Mouse (Mus musculus) midbrain, embryonic 12.5 days (tissue): ENCODE measurements around the gene Ccdc91. TPM values are rescaled to one million over a fixed set of nuclear protein-coding genes. Genes with fewer than 3 reads are reported as not detected.

Source experiments
- ATAC-seq: fragments of 200-750 bp; cut with Nextera tagmentation; 2 replicates; pipeline ENCODE4 v1.8.0; 2017; ENCODE audit warnings: low read depth, moderate TSS enrichment, moderate library complexity; ENCODE audit not compliant: low FRiP score
- H3K27ac ChIP-seq: fragments of 300-500 bp; sonication (generic); replicated peaks from 2 replicates; pipeline ENCODE4 v1.5.1; 2016; ENCODE audit warnings: mild to moderate bottlenecking
- H3K27me3 ChIP-seq: fragments of 300-500 bp; sonication (generic); 2 replicates; pipeline ENCODE4 v1.6.1; 2016; ENCODE audit warnings: mild to moderate bottlenecking
- H3K36me3 ChIP-seq: fragments of 300-500 bp; sonication (generic); 2 replicates; pipeline ENCODE4 v1.6.1; 2016
- H3K4me1 ChIP-seq: fragments of 300-500 bp; sonication (generic); 2 replicates; pipeline ENCODE4 v1.6.1; 2016
- H3K4me2 ChIP-seq: fragments of 300-500 bp; sonication (generic); replicated peaks from 2 replicates; pipeline ENCODE4 v1.6.1; 2016; ENCODE audit warnings: mild to moderate bottlenecking, moderate library complexity
- H3K4me3 ChIP-seq: fragments of 300-500 bp; sonication (generic); 2 replicates; pipeline ENCODE4 v1.5.1; 2016; ENCODE audit warnings: mild to moderate bottlenecking
- H3K9ac ChIP-seq: fragments of 300-500 bp; sonication (generic); replicated peaks from 2 replicates; pipeline ENCODE4 v1.6.1; 2016; ENCODE audit warnings: mild to moderate bottlenecking, moderate library complexity
- H3K9me3 ChIP-seq: fragments of 300-500 bp; sonication (generic); 2 replicates; pipeline ENCODE4 v1.6.1; 2016; ENCODE audit warnings: mild to moderate bottlenecking
- WGBS: fragments of 180-500 bp; shearing (Covaris S2); methylation state at CpG from one replicate; pipeline ENCODE4 v1.1.7; 2016; 5-methylcytosine and 5-hydroxymethylcytosine counted together
- polyA plus RNA-seq: library from polyadenylated mRNA; unstranded; fragments of >200 nt; fragmentation: Nextera tagmentation; extraction: Ambion mirVana; gene quantifications from 2 replicates; pipeline ENCODE4 v1.2.1, GENCODE M21; 2016

Gene Ccdc91
- polyA plus RNA-seq, 1 experiment from 2014 or later: 32.0 TPM

DNA sequence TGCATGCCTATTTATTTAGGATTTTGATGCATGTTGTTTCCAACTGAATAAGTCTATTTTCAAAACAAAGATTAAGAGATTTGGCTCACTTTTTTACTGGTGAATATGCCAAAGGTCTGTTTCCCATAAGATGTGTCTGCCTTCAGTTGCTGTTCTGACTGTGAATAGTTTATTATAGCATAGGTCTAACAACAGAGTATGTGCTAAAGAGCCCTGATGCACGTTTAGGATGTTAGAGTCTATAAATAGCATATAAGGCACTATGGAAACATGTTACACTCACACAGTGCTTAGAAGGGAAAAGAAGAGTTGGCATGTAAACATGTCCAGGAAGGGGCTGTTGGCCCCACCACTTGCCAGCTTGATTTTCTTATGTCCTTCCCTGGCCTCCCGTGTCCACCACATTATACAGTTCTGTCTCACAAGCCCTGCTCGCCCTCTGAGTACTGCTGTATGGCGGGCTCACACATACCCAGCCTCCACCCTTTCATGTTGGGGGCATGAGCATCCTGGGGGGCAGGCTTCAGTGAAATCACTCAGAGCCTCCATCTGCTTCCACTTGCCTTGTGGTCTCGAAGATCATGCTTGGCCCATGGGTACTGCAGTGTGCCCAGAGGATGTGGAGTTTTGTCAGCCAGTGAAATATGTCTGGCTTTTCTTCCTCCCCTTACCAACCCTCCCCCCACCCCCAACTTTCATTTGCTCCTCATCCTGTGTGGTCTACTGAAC lies 99.0 kb downstream of the Ccdc91 start:
- Histone ChIP-seq H3K9me3 (no peaks in the 10 kb centered on the region), H3K27ac (no peak overlapping the region), H3K4me2 (no peak overlapping the region), H3K4me3 (no peak overlapping the region), H3K9ac (no peak overlapping the region), H3K27me3 (no peaks in the 10 kb centered on the region), H3K36me3 (no peaks in the 10 kb centered on the region), H3K4me1 (0 out of 2 replicates have a peak, but pooled peaks cover 5% of the 10 kb centered on the region)
- ATAC-seq: no peak
- 70% methylated on average over 5 of the region's 5 CpGs for WGBS

DNA sequence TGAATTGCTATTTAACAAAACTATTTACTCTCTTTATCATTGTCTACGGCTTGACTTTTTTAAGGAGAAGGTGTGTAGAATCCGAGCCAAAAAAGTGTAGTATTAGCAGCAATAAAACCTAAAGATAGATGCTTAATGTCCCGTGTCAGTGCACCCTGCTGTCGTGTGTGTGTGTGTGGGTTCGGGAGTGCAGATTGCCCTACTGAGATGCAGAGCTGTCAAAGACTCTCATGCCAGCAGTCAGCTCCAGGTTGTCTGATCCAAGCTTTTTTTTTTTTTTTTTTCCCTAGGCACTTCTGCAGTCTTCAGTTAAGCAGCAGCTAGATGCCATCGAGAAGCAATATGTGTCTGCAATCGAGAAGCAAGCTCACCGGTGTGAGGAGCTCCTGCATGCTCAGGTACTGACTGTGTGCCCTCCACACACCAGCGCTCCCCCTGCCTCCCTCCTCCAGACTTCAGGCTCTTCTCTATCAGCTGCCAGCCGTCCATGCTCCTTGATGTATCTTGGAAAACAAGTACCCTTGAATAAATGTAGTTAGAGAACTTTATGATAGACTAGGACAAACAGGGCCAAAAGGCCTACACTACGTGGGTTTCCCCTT lies 99.7 kb downstream of the Ccdc91 start:
- Histone ChIP-seq H3K4me3 (no peak overlapping the region), H3K27me3 (no peaks in the 10 kb centered on the region), H3K27ac (no peak overlapping the region), H3K9me3 (no peaks in the 10 kb centered on the region), H3K4me1 (0 out of 2 replicates have a peak, but pooled peaks cover 5% of the 10 kb centered on the region), H3K36me3 (no peaks in the 10 kb centered on the region), H3K4me2 (no peak overlapping the region), H3K9ac (no peak overlapping the region)
- 71% methylated on average over 11 of the region's 11 CpGs for WGBS
- no peak for ATAC-seq

DNA sequence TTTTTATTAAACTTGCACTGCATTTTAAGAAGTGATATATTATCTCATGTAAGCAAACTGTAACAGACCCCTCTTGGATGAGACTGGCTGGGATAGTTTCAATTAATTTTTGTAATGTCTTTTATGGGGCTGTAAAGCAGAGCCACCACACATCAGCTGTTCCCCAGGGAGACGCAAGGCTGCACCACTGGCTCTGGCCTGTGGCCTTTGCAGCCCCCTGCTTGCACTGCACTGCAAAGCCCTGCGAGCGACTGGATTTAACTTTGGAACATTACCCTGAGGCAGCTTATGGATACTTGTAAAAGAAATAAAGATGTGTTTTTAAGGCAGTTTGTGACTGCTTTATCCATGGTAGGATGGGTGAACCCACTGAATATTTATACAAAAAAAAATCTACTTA lies 112.0 kb downstream of the Ccdc91 start:
- no peak for ATAC-seq
- 51% methylated on average over 3 of the region's 3 CpGs for WGBS

DNA sequence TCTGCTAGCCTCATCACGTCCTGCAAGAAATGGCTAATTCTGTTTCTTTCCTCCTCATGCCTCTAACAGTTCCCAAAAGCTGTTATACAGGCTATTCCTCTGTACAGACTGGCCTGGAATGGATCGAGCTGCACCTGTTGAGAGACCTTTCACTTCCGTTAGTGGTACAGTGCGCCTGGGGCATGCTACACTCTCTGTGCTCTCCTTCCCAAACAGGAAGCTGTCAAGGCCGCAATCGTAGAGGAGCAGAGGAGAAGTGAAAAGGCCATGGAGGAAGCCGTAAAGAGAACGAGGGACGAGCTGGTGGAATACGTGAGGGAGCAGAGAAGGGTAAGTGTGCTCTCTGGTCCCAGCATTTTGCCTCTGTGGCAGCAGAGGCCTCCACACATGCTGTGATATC lies 131.0 kb downstream of the Ccdc91 start:
- 0 out of 2 replicates have a peak, but pooled peaks cover 4% of the 10 kb centered on the region for H3K4me1 ChIP-seq
- no peaks in the 10 kb centered on the region for H3K36me3 ChIP-seq
- H3K27ac ChIP-seq: no peak overlapping the region
- ATAC-seq: no peak
- no peaks in the 10 kb centered on the region for H3K27me3 ChIP-seq
- H3K4me2 ChIP-seq: no peak overlapping the region
- 89% methylated on average over 10 of the region's 10 CpGs for WGBS
- H3K9me3 ChIP-seq: no peaks in the 10 kb centered on the region
- H3K4me3 ChIP-seq: no peak overlapping the region
- H3K9ac ChIP-seq: no peak overlapping the region

More for the DNA sequence above, 112.0 kb downstream of the Ccdc91 start:
- no peaks in the 10 kb centered on the region for H3K9me3 ChIP-seq
- H3K27me3 ChIP-seq: no peaks in the 10 kb centered on the region
- H3K27ac ChIP-seq: no peak overlapping the region
- no peak overlapping the region for H3K4me2 ChIP-seq
- H3K4me1 ChIP-seq: peaks cover 3% of the 10 kb centered on the region; the same call in 1 of the 2 replicates
- no peak overlapping the region for H3K4me3 ChIP-seq
- no peak overlapping the region for H3K9ac ChIP-seq
- H3K36me3 ChIP-seq: no peaks in the 10 kb centered on the region

DNA sequence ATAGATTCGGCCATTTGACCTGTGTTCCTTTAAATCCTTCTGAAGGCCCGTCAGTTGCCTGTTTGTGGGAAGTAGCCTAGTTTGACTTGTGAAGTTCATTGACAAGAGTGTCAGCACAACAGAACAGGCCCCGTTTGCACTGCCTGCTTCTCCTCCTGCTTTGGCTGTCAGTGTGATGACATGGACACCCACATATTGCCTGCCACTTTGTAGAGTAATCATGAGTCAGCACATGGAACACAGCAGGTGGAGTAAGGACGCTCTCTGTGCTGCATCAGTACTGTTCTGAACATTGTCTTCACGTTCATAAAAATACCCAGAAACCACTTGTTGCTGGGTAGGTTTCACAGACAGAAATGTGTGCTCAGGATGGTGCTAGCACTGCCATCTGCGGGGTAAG lies 132.0 kb downstream of the Ccdc91 start:
- Histone ChIP-seq H3K9ac (no peak overlapping the region), H3K4me1 (0 out of 2 replicates have a peak, but pooled peaks cover 4% of the 10 kb centered on the region), H3K36me3 (no peaks in the 10 kb centered on the region), H3K27ac (no peak overlapping the region), H3K4me3 (no peak overlapping the region), H3K27me3 (no peaks in the 10 kb centered on the region), H3K4me2 (no peak overlapping the region), H3K9me3 (no peaks in the 10 kb centered on the region)
- 45% methylated on average over 6 of the region's 6 CpGs for WGBS
- no peak for ATAC-seq

DNA sequence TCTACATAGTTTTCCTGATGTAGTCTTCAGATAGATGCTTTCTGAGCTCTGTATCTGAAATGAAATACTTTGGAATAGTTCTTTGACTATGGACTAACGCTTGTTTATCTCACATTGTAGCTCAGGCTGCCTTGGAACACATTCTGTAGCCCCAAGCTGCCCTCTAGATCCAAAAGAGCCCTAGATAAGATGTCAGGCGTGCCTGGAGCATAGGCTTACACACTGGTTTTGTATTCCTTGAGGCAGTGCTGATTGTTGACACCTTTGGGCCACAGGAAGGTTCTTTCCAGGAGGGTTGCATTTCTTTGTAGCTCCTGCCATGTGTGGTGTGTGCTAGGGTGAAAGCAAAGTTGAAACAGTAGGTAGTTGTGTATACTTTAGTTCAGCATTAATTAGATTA lies 139.7 kb downstream of the Ccdc91 start:
- WGBS: 77% methylated on average over 2 of the region's 2 CpGs
- Histone ChIP-seq H3K4me1 (no peaks in the 10 kb centered on the region), H3K9ac (no peak overlapping the region), H3K4me3 (no peak overlapping the region), H3K27ac (no peak overlapping the region), H3K36me3 (no peaks in the 10 kb centered on the region), H3K4me2 (no peak overlapping the region), H3K27me3 (no peaks in the 10 kb centered on the region), H3K9me3 (no peaks in the 10 kb centered on the region)
- ATAC-seq: no peak

DNA sequence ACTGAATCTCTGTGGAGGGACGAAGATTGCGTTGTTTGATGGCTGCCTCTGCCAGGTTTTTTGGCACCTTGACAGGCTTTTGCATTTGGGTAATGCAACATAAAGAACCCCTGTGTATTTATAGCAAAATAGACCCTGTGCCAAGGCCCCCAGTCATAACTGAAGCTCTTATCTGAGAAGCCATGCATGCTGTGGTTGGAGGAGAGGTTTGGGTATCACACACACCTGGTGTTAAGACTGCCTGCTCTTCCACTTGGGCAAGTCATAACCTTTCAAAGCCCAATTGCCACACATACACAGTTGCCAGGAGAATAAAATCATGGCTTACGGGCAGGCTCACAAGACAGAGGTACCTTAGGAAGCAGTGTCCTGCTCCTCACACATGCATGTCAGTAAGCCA lies 147.5 kb downstream of the Ccdc91 start:
- WGBS: 91% methylated on average over 3 of the region's 3 CpGs
- no peak overlapping the region for H3K9ac ChIP-seq
- H3K27ac ChIP-seq: no peak overlapping the region
- no peaks in the 10 kb centered on the region for H3K36me3 ChIP-seq
- ATAC-seq: no peak
- no peaks in the 10 kb centered on the region for H3K9me3 ChIP-seq
- H3K4me2 ChIP-seq: no peak overlapping the region
- no peaks in the 10 kb centered on the region for H3K27me3 ChIP-seq
- H3K4me1 ChIP-seq: no peaks in the 10 kb centered on the region
- H3K4me3 ChIP-seq: no peak overlapping the region

DNA sequence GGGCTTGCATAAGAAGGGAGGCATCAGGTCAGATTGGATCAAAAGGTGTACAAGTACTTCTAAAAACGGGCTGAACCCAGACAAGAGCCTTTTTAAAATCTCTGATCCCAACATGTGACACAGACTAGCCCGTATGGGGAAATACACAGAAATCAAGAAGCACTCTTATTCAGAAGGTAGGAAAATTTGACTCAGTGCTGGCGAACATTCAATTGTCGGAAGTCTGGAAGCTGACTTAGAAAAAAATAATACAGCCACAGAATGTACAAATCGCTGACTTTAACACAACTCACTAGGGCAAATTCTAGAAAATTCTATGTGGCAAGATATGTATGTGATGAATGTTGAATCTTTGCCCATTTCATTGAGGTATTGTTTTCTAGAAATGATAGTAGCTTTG lies 160.8 kb downstream of the Ccdc91 start:
- H3K36me3 ChIP-seq: no peaks in the 10 kb centered on the region
- H3K4me2 ChIP-seq: no peak overlapping the region
- no peak overlapping the region for H3K9ac ChIP-seq
- H3K4me3 ChIP-seq: no peak overlapping the region
- 83% methylated on average over 5 of the region's 5 CpGs for WGBS
- no peaks in the 10 kb centered on the region for H3K27me3 ChIP-seq
- H3K4me1 ChIP-seq: no peaks in the 10 kb centered on the region
- ATAC-seq: no peak
- no peak overlapping the region for H3K27ac ChIP-seq
- H3K9me3 ChIP-seq: no peaks in the 10 kb centered on the region

DNA sequence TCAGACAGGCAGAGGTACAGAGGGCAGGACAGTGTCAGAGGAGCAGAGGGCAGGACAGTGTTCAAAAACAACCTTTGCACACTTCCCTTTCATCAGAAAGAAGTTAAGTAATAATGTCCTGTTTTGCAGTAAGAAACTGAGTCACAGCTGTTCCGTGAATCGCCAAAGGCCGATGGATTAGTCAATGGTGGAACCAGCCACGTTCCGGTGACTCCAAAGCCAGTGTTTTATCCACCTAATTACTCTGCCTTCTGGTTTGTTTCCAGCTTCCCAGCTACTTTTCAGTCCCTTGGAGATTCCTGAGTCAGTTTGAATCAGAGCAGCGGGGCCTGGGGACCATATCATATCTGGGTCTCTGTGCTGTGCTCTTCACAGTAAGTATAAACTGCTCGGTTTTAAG lies 168.2 kb downstream of the Ccdc91 start:
- 83% methylated on average over 7 of the region's 7 CpGs for WGBS
- H3K4me3 ChIP-seq: no peak overlapping the region
- no peak for ATAC-seq

DNA sequence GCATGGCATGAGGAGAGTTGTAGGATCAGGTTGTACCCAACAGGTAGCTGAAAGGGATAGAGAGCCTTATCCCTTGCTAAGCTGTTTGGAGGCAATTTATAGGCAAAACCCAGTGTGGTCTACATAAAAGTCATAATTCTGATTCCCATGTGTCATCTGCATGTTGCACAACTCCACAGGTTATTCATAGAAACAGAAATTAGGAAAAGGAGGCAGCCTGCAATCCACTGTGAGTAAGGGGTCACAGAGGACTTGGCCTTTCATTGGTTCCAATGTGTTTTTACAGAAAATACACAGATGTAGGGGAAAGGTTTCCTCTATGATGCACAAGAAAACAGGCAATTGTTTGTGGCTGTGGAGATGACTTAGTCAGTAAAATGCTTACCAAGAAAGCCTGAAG lies 168.8 kb downstream of the Ccdc91 start:
- ATAC-seq: no peak
- Histone ChIP-seq H3K9me3 (no peaks in the 10 kb centered on the region), H3K36me3 (no peaks in the 10 kb centered on the region), H3K9ac (no peak overlapping the region), H3K4me1 (no peaks in the 10 kb centered on the region), H3K4me2 (no peak overlapping the region), H3K4me3 (no peak overlapping the region), H3K27me3 (no peaks in the 10 kb centered on the region), H3K27ac (no peak overlapping the region)

More for the DNA sequence above, 168.2 kb downstream of the Ccdc91 start:
- no peaks in the 10 kb centered on the region for H3K27me3 ChIP-seq
- no peak overlapping the region for H3K27ac ChIP-seq
- no peak overlapping the region for H3K9ac ChIP-seq
- H3K4me1 ChIP-seq: no peaks in the 10 kb centered on the region
- no peak overlapping the region for H3K4me2 ChIP-seq
- no peaks in the 10 kb centered on the region for H3K9me3 ChIP-seq
- H3K36me3 ChIP-seq: no peaks in the 10 kb centered on the region

DNA sequence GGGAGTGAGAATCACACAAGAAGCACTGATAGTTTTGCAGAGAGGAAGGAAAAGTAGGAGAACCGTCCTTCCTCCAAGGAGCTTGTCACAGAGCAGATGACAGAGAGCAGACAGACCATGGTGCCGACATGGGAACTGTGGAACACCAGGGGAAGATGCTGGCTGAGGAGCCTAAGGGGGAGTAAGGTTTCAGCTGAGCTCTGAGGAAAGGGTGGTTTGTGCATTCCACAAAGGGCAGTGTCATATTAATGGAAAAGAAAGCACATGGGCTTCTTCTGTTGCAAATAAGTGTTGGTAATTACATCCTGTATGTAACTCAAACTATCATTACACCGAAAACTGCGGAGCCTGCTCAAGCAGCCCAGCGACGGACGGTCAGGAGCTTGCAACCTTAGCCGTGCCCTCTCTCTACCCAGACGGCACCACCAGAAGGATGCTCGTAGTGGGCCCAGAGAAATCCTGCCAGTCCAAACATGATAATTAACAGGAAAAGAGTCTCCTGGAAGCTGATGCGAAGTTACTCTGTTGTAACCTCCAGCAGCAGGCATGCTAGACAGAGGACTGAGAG lies 170.9 kb downstream of the Ccdc91 start:
- 82% methylated on average over 11 of the region's 11 CpGs for WGBS
- no peak overlapping the region for H3K27ac ChIP-seq
- H3K36me3 ChIP-seq: no peaks in the 10 kb centered on the region
- no peak overlapping the region for H3K4me3 ChIP-seq
- no peak overlapping the region for H3K9ac ChIP-seq
- H3K4me1 ChIP-seq: no peaks in the 10 kb centered on the region
- no peak overlapping the region for H3K4me2 ChIP-seq
- ATAC-seq: no peak
- no peaks in the 10 kb centered on the region for H3K27me3 ChIP-seq
- no peaks in the 10 kb centered on the region for H3K9me3 ChIP-seq

DNA sequence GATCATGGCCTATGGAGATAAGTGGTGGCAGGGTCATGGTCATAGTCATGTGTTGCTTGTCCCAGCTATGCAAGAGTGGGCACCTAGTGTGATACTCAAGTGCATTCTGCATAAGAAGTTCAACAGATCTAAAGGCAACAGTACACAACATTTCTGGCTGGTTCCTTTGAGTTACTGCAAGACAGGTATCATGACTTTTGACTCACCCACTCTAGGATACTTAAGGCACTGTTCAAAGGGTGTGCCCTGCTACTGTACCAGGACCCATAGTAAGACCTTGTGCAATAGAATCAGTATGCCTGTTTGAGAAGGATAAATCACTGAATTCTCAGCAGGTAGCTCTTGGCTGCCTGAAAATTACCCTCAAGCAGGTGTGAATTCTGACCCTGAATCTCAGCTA lies 182.4 kb downstream of the Ccdc91 start:
- ATAC-seq: no peak
- Histone ChIP-seq H3K27ac (no peak overlapping the region), H3K4me1 (no peaks in the 10 kb centered on the region), H3K36me3 (no peaks in the 10 kb centered on the region), H3K27me3 (no peaks in the 10 kb centered on the region), H3K4me3 (no peak overlapping the region), H3K9ac (no peak overlapping the region), H3K4me2 (no peak overlapping the region), H3K9me3 (no peaks in the 10 kb centered on the region)
